Mouse (Mus musculus) forebrain, embryonic 12.5 days (tissue): Measurements from ENCODE around the gene Vmn2r46. TPM values are rescaled to one million over a fixed set of nuclear protein-coding genes. Genes with fewer than 3 reads are reported as not detected.
"Not testable (repeated sequence)": the region's sequence is repeated elsewhere in the genome, so short reads cannot be mapped to it uniquely, and the experiment has no call there.

Source experiments
- ATAC-seq: fragments of 200-750 bp; cut with Nextera tagmentation; 2 replicates; pipeline ENCODE4 v1.8.0; 2017; ENCODE audit warnings: moderate TSS enrichment; ENCODE audit not compliant: low FRiP score
- H3K27ac ChIP-seq: fragments of 300-500 bp; sonication (generic); 2 replicates; pipeline ENCODE4 v1.5.1; 2016; ENCODE audit warnings: mild to moderate bottlenecking
- H3K27me3 ChIP-seq: fragments of 300-500 bp; sonication (generic); 2 replicates; pipeline ENCODE4 v1.6.1; 2016; ENCODE audit warnings: mild to moderate bottlenecking
- H3K36me3 ChIP-seq: fragments of 300-500 bp; sonication (generic); replicated peaks from 2 replicates; pipeline ENCODE4 v1.6.1; 2016; ENCODE audit warnings: mild to moderate bottlenecking
- H3K4me1 ChIP-seq: fragments of 300-500 bp; sonication (generic); 2 replicates; pipeline ENCODE4 v1.6.1; 2016
- H3K4me2 ChIP-seq: fragments of 300-500 bp; sonication (generic); 2 replicates; pipeline ENCODE4 v1.6.1; 2016; ENCODE audit warnings: mild to moderate bottlenecking, moderate library complexity
- H3K4me3 ChIP-seq: fragments of 300-500 bp; sonication (generic); replicated peaks from 2 replicates; pipeline ENCODE4 v1.5.1; 2016; ENCODE audit warnings: mild to moderate bottlenecking
- H3K9ac ChIP-seq: fragments of 300-500 bp; sonication (generic); 2 replicates; pipeline ENCODE4 v1.6.1; 2016; ENCODE audit warnings: mild to moderate bottlenecking
- H3K9me3 ChIP-seq: fragments of 300-500 bp; sonication (generic); 2 replicates; pipeline ENCODE4 v1.6.1; 2016
- WGBS: fragments of 180-500 bp; shearing (Covaris S2); methylation state at CpG from one replicate; pipeline ENCODE4 v1.1.7; 2016; 5-methylcytosine and 5-hydroxymethylcytosine counted together
- polyA plus RNA-seq: library from polyadenylated mRNA; unstranded; fragments of >200 nt; fragmentation: Nextera tagmentation; extraction: Ambion mirVana; gene quantifications from 2 replicates; pipeline ENCODE4 v1.2.1, GENCODE M21; 2016

Vmn2r46 gene
- polyA plus RNA-seq = not detected in 2 replicates

DNA sequence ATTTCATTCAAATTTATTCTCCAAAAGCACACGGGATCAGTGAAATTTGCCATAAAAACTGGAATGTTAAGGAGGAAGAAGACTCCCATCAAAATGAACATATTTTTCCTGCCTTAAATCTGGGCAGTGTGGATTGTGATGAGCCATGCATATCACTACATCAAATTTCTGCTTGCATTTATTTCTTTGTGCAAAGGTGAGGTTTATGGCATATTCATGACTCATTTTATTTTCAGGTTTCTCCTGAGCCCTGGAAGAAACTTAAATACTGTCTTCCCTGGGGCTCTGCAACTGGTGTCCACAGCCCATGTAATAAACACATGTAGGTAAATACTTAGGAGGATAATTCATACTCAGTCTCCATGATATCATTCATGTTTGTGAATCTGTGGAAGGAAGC is at the start of gene Vmn2r46:
Gene Vmn2r46, minus strand, starts transcription at position 101 of the 400 bp plus-strand sequence.
- H3K4me2 ChIP-seq, H3K36me3 ChIP-seq, H3K9ac ChIP-seq, H3K4me3 ChIP-seq, H3K27me3 ChIP-seq, ATAC-seq, H3K27ac ChIP-seq, H3K4me1 ChIP-seq, H3K9me3 ChIP-seq: not testable (repeated sequence)
- no CpG with 5 or more reads among the region's 1 CpGs for WGBS

Other genes starting within 250 kb of the Vmn2r46 start
- gene Vmn2r47, start 70.8 kb upstream of the Vmn2r46 start, polyA plus RNA-seq = not detected in 2 replicates
- not detected in 2 replicates for gene Vmn2r48, start 183.0 kb upstream of the Vmn2r46 start, polyA plus RNA-seq
- not detected in 2 replicates for gene Vmn2r49, start 221.7 kb upstream of the Vmn2r46 start, polyA plus RNA-seq